Mouse (Mus musculus) embryonic facial prominence, embryonic 10.5 days (tissue): ENCODE measurements at regions not wholly inside any gene's neighbourhood (a gene's known extent, or its start where the extent isn't known, plus 50 kb on each side); places are given as distances from the start of the nearest gene placed in this dataset.
A peak's percentile ranks its signal among the peaks of the same experiment; 100 is the strongest.

Experiments
- DNase-seq: peaks from one replicate; pipeline ENCODE4 v3.0.0-alpha.2; 2017; ENCODE audit warnings: low spot score
- H3K27ac ChIP-seq: fragments of 300-500 bp; sonication (generic); replicated peaks from 2 replicates; pipeline ENCODE4 v1.5.1; 2016; ENCODE audit warnings: mild to moderate bottlenecking
- H3K27me3 ChIP-seq: fragments of 300-500 bp; sonication (generic); replicated peaks from 2 replicates; pipeline ENCODE4 v1.6.1; 2016; ENCODE audit warnings: low read depth, mild to moderate bottlenecking; ENCODE audit not compliant: poor library complexity, severe bottlenecking
- H3K36me3 ChIP-seq: fragments of 300-500 bp; sonication (generic); replicated peaks from 2 replicates; pipeline ENCODE4 v1.6.1; 2016; ENCODE audit warnings: mild to moderate bottlenecking, moderate library complexity
- H3K4me1 ChIP-seq: fragments of 300-500 bp; sonication (generic); 2 replicates; pipeline ENCODE4 v1.6.1; 2016
- H3K4me3 ChIP-seq: fragments of 300-500 bp; sonication (generic); 2 replicates; pipeline ENCODE4 v1.5.1; 2016; ENCODE audit warnings: mild to moderate bottlenecking, moderate library complexity
- H3K9me3 ChIP-seq: fragments of 300-500 bp; sonication (generic); 2 replicates; pipeline ENCODE4 v1.6.1; 2016; ENCODE audit warnings: mild to moderate bottlenecking
- WGBS: fragments of 180-500 bp; shearing (Covaris S2); methylation state at CpG from one replicate; pipeline ENCODE4 v1.1.7; 2016; 5-methylcytosine and 5-hydroxymethylcytosine counted together

DNA sequence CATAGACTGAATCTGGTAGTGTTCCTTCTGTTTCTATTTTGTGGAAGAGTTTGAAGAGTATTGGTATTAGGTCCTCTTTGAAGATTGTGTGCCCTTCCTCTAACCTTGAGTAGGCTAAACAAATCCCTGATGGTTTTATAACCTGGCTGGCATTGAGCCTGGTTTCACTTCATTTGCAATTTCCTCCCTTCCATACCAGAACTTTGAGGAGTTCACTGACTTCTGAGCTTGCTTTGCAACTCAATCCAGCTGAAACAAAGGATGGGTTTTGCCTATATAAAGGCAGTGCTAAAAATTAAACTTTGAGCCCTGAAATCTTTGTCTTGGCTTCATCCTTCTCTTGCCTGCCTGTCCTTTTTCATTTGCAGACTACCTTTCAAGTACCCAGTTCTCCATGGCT, 2297.9 kb downstream of the 4930444P10Rik start:
- H3K4me1 ChIP-seq = no peaks in the 10 kb centered on the region
- no peak for DNase-seq
- H3K36me3 ChIP-seq = 0 out of 2 replicates have a peak, but pooled peaks cover 5% of the 10 kb centered on the region
- no peaks in the 10 kb centered on the region for H3K27me3 ChIP-seq
- H3K9me3 ChIP-seq = peaks cover 18% of the 10 kb centered on the region
- H3K27ac ChIP-seq = no peak overlapping the region
- no peak overlapping the region for H3K4me3 ChIP-seq

DNA sequence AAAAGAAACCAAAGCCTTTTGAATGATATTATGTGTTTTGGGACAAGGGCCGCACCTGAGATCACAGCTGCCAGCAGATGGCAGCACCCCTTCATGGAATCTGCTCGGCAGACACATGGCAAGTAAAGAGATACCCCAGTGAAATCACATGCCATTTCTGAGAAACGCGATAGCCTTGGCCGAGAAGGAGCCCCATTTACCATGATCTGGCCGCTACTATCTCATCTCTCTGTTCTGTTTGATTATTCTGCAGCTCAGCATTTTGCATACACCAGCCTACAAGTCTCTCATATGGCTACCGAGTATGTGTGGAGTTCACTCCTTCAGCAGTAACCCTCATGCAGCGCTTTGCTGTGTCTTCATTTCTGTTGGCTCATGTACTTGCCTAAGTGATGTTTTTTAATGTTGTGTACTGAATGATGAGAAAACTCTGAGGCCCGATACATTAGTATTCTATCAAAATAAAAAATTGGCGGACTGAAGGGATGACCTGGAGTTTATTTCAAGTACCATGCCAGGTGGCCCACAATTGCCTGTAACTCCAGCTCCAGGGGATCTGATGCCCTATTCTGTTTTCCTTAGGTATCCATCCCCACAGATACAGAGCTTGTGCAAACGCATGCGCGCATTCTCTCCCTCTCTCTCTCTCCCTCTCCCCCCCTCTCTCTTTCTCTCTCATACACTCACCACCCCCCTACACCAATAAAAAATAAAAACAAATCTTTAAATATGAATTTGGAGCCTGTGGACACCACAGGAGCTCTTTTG, 2303.6 kb downstream of the 4930444P10Rik start:
- H3K36me3 ChIP-seq = 0 out of 2 replicates have a peak, but pooled peaks cover 5% of the 10 kb centered on the region
- H3K4me3 ChIP-seq = no peak overlapping the region
- peak; percentile 87 for DNase-seq
- peaks cover 7% of the 10 kb centered on the region for H3K4me1 ChIP-seq
- peaks cover 18% of the 10 kb centered on the region for H3K9me3 ChIP-seq
- WGBS = 39% methylated on average over 13 of the region's 13 CpGs
- H3K27me3 ChIP-seq = no peaks in the 10 kb centered on the region
- H3K27ac ChIP-seq = peak overlapping the region; percentile 63

DNA sequence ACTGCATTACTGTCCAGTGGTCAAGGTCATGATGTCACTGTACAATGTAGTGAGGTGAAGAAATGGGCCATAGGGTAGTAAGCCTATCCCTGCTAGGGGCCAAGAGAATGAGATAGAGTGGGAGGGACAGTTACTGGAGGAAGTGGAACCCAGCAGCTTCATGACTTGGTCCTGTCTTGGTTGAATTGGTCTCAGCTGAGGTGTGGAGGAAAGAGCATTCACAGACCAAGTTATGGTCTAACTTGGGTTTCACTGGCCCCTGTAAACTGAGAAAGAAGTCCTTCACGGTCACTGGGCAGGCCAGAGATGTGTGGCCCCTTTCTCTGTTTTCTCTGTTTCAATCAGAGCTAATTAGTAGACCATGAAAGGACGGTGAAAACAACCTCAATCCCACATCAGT, 2306.1 kb downstream of the 4930444P10Rik start:
- Histone ChIP-seq H3K4me3 (no peak overlapping the region), H3K27ac (no peak overlapping the region), H3K4me1 (peaks cover 7% of the 10 kb centered on the region), H3K36me3 (0 out of 2 replicates have a peak, but pooled peaks cover 3% of the 10 kb centered on the region), H3K9me3 (peaks cover 11% of the 10 kb centered on the region), H3K27me3 (no peaks in the 10 kb centered on the region; the same call in 1 of the 2 replicates)
- DNase-seq = no peak
- WGBS = 65% methylated on average over 2 of the region's 2 CpGs

- Histone ChIP-seq H3K4me3 (no peak overlapping the region), H3K4me1 (peaks cover 4% of the 10 kb centered on the region), H3K9me3 (no peaks in the 10 kb centered on the region), H3K27ac (no peak overlapping the region), H3K27me3 (no peaks in the 10 kb centered on the region; the same call in 1 of the 2 replicates), H3K36me3 (no peaks in the 10 kb centered on the region)
- peak; percentile 53 for DNase-seq
- 7% methylated on average over 4 of the region's 4 CpGs for WGBS
These were observed 2308.7 kb downstream of the 4930444P10Rik start for GRCm38 (mm10) chr1:13784396-13784795.

DNA sequence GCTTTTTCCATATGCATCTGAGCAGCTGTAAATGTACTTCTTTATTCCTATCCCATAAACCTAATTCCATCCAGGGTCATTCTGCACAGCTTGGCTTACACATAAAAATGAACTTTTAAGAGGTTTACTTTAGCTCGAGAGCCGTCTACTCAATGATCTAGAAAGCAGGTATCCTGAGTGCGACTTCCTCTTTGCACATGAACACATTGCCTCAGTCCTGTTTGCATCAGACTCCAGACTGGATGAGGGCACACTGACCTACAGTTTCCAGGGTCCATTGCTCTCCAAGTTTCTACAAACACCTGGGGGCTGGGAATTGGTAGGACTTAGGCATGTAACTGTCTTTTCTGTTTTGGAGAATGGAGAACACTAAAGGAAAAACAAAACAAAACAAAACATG, 2310.5 kb downstream of the 4930444P10Rik start:
- Histone ChIP-seq H3K4me1 (0 out of 2 replicates have a peak, but pooled peaks cover 2% of the 10 kb centered on the region), H3K27me3 (no peaks in the 10 kb centered on the region; the same call in 1 of the 2 replicates), H3K9me3 (no peaks in the 10 kb centered on the region), H3K4me3 (no peak overlapping the region), H3K27ac (no peak overlapping the region), H3K36me3 (no peaks in the 10 kb centered on the region)
- DNase-seq = no peak
- 95% methylated on average over 3 of the region's 3 CpGs for WGBS

GRCm38 (mm10) chr1:13772106-13772505, 2321.0 kb downstream of the 4930444P10Rik start:
- Histone ChIP-seq H3K4me3 (no peak overlapping the region), H3K36me3 (no peaks in the 10 kb centered on the region), H3K27ac (0 out of 2 replicates have a peak overlapping the region, but pooled peaks have one; percentile 35), H3K4me1 (peaks cover 14% of the 10 kb centered on the region), H3K27me3 (peaks cover 28% of the 10 kb centered on the region), H3K9me3 (no peaks in the 10 kb centered on the region)
- DNase-seq = no peak
- WGBS = 45% methylated on average over 2 of the region's 2 CpGs

DNA sequence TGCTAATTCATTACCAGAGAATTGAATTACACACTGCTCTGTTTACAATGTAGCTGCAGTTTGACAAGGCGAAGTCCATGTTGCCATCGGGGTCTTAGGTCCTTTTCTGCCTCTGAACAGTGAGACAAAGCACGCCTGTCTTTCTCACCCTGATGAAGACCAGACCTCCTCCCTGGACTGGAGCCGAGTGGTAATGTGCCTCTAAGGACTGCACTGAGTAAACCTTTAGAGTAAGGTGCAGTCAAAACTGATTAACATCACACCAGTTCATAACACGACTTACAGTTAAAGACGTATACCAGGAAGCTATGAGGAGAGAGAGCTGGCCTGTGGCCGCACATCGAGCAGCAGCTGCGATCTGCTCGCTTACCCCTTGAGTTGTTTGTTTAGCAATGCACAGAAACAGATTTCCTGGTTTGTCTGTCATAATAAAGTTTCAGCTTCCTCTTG, 2322.1 kb downstream of the 4930444P10Rik start:
- 36% methylated on average over 10 of the region's 10 CpGs for WGBS
- H3K36me3 ChIP-seq = no peaks in the 10 kb centered on the region
- H3K4me3 ChIP-seq = no peak overlapping the region
- H3K27ac ChIP-seq = no peak overlapping the region
- peaks cover 14% of the 10 kb centered on the region for H3K4me1 ChIP-seq
- no peaks in the 10 kb centered on the region for H3K9me3 ChIP-seq
- peak; percentile 70 for DNase-seq
- peaks cover 25% of the 10 kb centered on the region for H3K27me3 ChIP-seq

DNA sequence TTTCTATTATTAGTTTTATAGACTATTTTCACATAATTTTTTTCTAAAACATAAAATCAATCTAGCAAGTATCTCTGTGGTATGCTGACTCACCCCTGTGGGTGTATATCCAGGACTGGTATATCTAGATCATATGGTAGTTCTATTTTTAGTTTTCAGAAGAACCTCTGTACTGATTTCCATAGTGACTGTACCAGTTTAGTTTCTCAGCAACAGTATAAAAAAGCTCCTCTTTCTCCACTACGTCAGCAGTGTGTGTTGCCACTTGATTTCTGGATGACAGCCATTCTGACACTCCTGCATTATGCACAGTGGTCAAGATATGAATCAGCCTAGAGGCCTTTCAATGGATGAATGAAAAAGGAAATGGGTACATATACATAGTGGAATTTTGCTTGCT, 2338.6 kb downstream of the A830018L16Rik start:
- Histone ChIP-seq H3K9me3 (no peaks in the 10 kb centered on the region), H3K4me1 (no peaks in the 10 kb centered on the region), H3K4me3 (no peak overlapping the region), H3K36me3 (no peaks in the 10 kb centered on the region), H3K27ac (no peak overlapping the region), H3K27me3 (no peaks in the 10 kb centered on the region)
- DNase-seq = no peak
- 78% methylated on average over 1 of the region's 1 CpGs for WGBS

DNA sequence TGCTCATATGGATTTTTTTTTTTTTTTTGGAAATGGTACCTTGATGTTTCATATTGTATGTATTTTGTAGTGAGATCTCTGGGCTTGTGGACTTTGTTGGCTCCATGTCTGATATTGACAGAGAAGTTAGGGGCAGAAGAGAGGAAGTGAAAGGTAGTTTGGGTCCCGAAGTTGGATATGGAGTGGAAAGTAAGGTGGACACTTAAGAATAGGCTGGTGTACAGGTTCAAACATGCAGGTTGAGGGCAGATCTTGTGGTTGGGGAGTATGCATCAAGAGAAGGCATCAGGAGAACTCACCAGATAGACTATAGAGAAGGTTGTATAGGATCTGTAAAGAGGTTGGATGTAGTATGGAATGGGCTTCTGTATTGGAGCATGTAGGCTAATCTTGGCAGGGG, 2337.5 kb downstream of the A830018L16Rik start:
- no peaks in the 10 kb centered on the region for H3K36me3 ChIP-seq
- no peaks in the 10 kb centered on the region for H3K9me3 ChIP-seq
- no peaks in the 10 kb centered on the region for H3K4me1 ChIP-seq
- H3K27ac ChIP-seq = no peak overlapping the region
- WGBS = 83% methylated on average over 1 of the region's 1 CpGs
- no peak for DNase-seq
- H3K27me3 ChIP-seq = no peaks in the 10 kb centered on the region
- no peak overlapping the region for H3K4me3 ChIP-seq
